Mouse (Mus musculus) embryonic facial prominence, embryonic 14.5 days (tissue): ENCODE data around the gene Rbks. TPM values are rescaled to one million over a fixed set of nuclear protein-coding genes. Genes with fewer than 3 reads are reported as not detected.

ENCODE experiments used
- ATAC-seq: fragments of 200-750 bp; cut with Nextera tagmentation; 2 replicates; pipeline ENCODE4 v1.8.0; 2017; ENCODE audit warnings: low read depth, moderate number of reproducible peaks, moderate TSS enrichment
- DNase-seq: peaks from one replicate; pipeline ENCODE4 v3.0.0-alpha.2; 2015; ENCODE audit warnings: low spot score
- H3K27ac ChIP-seq: fragments of 300-500 bp; sonication (generic); replicated peaks from 2 replicates; pipeline ENCODE4 v1.5.1; 2014; ENCODE audit warnings: low read depth, mild to moderate bottlenecking, low read length, moderate library complexity
- H3K27me3 ChIP-seq: fragments of 300-500 bp; sonication (generic); replicated peaks from 2 replicates; pipeline ENCODE4 v1.6.1; 2014; ENCODE audit warnings: low read length; ENCODE audit not compliant: control insufficient read depth, insufficient read depth
- H3K36me3 ChIP-seq: fragments of 300-500 bp; sonication (generic); 2 replicates; pipeline ENCODE4 v1.6.1; 2014; ENCODE audit warnings: low read length, mixed read lengths; ENCODE audit not compliant: control insufficient read depth, insufficient read depth
- H3K4me1 ChIP-seq: fragments of 300-500 bp; sonication (generic); 2 replicates; pipeline ENCODE4 v1.6.1; 2014; ENCODE audit warnings: antibody characterized with exemption, low read length; ENCODE audit not compliant: control insufficient read depth, insufficient read depth
- H3K4me2 ChIP-seq: fragments of 300-500 bp; sonication (generic); 2 replicates; pipeline ENCODE4 v1.6.1; 2014; ENCODE audit warnings: low read depth, mild to moderate bottlenecking, low read length, moderate library complexity, mixed read lengths
- H3K4me3 ChIP-seq: fragments of 300-500 bp; sonication (generic); 2 replicates; pipeline ENCODE4 v1.5.1; 2014; ENCODE audit warnings: low read depth, mild to moderate bottlenecking, low read length
- H3K9ac ChIP-seq: fragments of 300-500 bp; sonication (generic); 2 replicates; pipeline ENCODE4 v1.6.1; 2014; ENCODE audit warnings: low read depth, mild to moderate bottlenecking, low read length, moderate library complexity, mixed read lengths
- H3K9me3 ChIP-seq: fragments of 300-500 bp; sonication (generic); 2 replicates; pipeline ENCODE4 v1.6.1; 2016; ENCODE audit warnings: low read length; ENCODE audit not compliant: control insufficient read depth
- WGBS: fragments of 180-500 bp; shearing (Covaris S2); extraction: QIAGEN DNeasy Blood & Tissue Kit; methylation state at CpG from one replicate; pipeline ENCODE4 v1.1.7; 2014; 5-methylcytosine and 5-hydroxymethylcytosine counted together
- polyA plus RNA-seq: library from polyadenylated mRNA; unstranded; fragments of >200 nt; fragmentation: Nextera tagmentation; extraction: Ambion mirVana; gene quantifications from 2 replicates; pipeline ENCODE4 v1.2.1, GENCODE M21; 2014

The Rbks gene
- polyA plus RNA-seq, 1 experiment from 2014 or later, result 3.6 TPM

DNA sequence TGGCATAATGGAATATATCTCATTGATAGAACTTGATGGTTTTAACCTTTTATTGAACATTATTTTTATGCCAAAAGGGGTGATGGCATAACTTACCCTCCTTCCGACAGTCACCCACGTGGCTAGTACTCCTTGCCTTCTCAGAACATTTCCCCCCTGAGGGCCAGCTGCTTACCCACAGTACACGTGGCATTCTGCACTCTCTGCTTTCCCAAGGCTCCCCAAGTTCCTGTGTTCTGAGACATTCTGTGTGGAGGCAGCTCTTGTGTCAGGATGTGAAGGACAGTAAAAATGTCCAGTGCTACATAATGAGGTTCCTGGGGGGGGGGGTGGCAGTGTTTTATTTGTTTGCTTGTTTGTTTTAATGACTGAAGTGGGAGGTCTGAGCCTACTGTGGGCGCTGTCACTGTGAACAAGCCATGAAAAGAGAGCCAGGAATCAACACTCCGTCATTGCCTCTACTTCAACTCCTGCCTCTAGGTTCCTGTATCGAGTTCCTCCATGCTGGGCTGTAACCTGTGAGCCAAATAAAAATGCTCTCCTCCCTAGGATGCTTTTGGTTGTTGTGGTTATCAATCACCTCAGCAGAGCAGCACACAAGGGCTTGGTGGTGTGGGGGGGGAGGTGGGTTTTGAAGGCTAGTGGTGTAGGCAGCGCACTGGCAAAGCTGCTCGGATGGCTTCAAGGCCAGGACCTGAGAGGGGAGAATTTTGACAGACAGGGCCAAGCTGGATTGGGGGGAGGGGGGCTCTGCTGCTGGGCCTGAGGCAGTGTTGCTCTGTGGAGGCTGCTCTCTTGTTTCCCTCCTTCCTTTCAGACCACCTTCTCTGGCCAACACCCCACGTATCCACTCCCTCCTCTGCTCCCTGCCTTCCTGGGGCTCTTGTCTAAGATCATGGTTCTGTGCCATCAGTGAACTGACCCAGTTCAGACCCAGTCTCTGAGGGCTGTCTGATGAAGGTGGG, 69.6 kb downstream of the Rbks start:
- no peaks in the 10 kb centered on the region for H3K36me3 ChIP-seq
- no peak overlapping the region for H3K4me3 ChIP-seq
- no peak for ATAC-seq
- 48% methylated on average over 9 of the region's 9 CpGs for WGBS
- no peak overlapping the region for H3K9ac ChIP-seq
- peaks cover 15% of the 10 kb centered on the region for H3K4me1 ChIP-seq
- H3K27ac ChIP-seq, result 0 out of 2 replicates have a peak overlapping the region, but pooled peaks have one; percentile 17
- DNase-seq, result no peak
- H3K9me3 ChIP-seq, result no peaks in the 10 kb centered on the region
- H3K27me3 ChIP-seq, result no peaks in the 10 kb centered on the region
- H3K4me2 ChIP-seq, result no peak overlapping the region

DNA sequence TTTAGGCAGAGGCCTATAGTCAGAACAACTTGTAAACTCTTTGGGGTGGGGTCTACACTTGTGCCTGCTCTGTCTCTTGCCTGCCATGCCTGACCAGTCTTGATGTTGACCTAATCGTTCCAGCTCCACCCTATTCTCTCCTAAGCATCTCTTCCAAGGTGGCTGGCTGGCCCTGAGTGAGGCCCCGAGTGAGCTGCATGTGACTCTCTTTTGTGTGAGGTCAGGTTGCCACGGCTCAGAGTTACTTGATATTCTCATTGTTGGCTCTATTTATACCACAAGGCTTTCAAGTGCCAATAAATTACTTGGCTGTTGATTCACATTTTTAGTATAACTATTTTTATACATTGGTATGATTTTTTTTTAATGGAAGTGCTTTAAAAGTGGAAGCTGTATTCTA, 70.3 kb downstream of the Rbks start:
- whole genome bisulfite sequencing, result 42% methylated on average over 3 of the region's 3 CpGs
- peak; percentile 32 for DNase-seq
- Histone ChIP-seq H3K9ac (no peak overlapping the region), H3K27me3 (no peaks in the 10 kb centered on the region), H3K4me1 (peaks cover 15% of the 10 kb centered on the region), H3K9me3 (no peaks in the 10 kb centered on the region), H3K27ac (no peak overlapping the region), H3K4me3 (no peak overlapping the region), H3K4me2 (no peak overlapping the region), H3K36me3 (peaks cover 6% of the 10 kb centered on the region)
- ATAC-seq, result 0 out of 2 replicates have a peak, but pooled peaks have one; percentile 12

DNA sequence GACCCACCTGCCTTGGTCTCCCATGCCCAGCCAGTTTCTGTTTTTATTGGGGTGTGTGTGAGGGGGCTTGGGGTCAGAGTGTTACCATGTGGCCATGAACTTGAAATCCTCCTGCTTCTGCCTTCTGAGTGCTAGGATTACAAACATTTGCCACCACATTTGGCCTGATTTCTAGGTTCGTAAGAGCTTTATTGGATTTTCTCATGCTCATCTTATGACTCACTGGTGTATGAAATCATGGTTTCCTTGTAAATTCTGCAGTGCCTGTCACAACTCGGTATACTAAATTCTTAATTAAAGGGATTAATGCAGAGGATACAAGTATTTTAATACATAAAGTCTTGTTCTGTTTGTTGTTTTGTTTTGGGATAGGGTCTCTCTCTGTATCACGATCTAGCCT, 77.1 kb downstream of the Rbks start:
- ATAC-seq, result no peak
- 91% methylated on average over 3 of the region's 3 CpGs for WGBS
- Histone ChIP-seq H3K9ac (no peak overlapping the region), H3K9me3 (no peaks in the 10 kb centered on the region), H3K27me3 (no peaks in the 10 kb centered on the region), H3K4me1 (no peaks in the 10 kb centered on the region), H3K27ac (no peak overlapping the region), H3K4me2 (no peak overlapping the region), H3K36me3 (peaks cover 63% of the 10 kb centered on the region), H3K4me3 (no peak overlapping the region)
- DNase-seq, result no peak

DNA sequence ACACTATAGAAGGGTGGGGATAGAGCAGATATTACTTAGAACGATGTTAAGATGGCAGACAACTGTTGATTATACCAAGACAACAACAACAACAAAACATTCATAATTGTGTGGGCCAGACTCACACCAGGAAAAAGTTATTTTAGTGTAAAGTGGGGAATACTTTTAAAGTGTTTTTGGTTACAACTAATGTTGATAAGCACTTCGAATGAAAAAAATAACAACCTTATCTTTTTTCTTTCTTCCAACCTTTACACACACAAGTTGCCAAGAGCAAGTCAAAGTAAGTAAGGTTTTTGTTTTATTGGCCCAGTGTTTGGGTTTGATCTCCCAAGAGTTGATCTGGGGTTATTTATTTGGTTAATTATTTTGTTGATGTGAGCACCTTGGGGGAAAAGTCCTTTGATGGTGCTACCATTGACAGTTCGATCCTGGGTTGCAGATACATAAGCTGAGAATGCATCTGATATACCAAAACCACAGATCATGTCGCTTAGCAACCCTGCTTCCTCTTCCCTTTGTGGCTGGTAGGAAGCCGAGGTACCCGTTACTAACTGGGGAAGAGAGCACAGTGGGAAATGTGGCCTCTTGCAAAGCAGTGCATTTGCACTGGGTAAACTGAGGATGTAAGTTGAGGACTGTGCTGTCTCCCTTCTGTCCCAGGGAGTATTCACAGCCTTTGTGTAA, 82.9 kb downstream of the Rbks start:
- no peak for ATAC-seq
- Histone ChIP-seq H3K27ac (peak overlapping the region; percentile 82; the same call in 1 of the 2 replicates), H3K4me2 (peak overlapping the region; percentile 62)

DNA sequence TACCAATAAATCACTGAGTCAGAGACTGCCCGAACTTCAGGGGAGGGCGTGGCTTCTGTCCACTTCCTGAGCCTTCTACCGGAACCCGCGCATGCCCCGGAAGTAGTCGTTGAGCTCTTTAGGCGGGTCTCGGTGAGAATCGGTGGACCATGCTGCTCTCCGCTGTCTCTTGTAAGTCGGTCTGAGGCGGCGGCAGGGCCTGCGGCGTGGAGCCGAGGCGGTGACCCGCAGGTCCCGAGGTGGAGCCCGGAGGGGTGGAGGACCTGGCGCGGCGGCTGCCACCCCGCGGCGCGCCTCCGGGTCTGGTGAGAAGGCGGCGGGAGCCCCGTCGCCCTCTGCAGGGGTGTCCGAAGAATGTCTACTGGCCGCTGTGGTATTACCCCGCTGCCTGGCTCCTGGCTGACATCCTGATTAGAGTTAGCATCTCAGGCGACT, 83.6 kb downstream of the Rbks start:
- Histone ChIP-seq H3K27ac (peak overlapping the region; percentile 82), H3K36me3 (peaks cover 28% of the 10 kb centered on the region), H3K9ac (peak overlapping the region; percentile 85), H3K4me2 (peak overlapping the region; percentile 62), H3K4me3 (peak overlapping the region; percentile 81), H3K9me3 (no peaks in the 10 kb centered on the region), H3K27me3 (no peaks in the 10 kb centered on the region), H3K4me1 (peaks cover 8% of the 10 kb centered on the region; the same call in 1 of the 2 replicates)
- ATAC-seq (peak; percentile 94), DNase-seq (peak; percentile 95)
- 0% methylated on average over 36 of the region's 37 CpGs for WGBS

More for the DNA sequence above, 82.9 kb downstream of the Rbks start:
- H3K4me1 ChIP-seq, result peaks cover 8% of the 10 kb centered on the region; the same call in 1 of the 2 replicates
- H3K36me3 ChIP-seq, result peaks cover 34% of the 10 kb centered on the region
- WGBS, result 42% methylated on average over 6 of the region's 6 CpGs
- no peaks in the 10 kb centered on the region for H3K9me3 ChIP-seq
- no peaks in the 10 kb centered on the region for H3K27me3 ChIP-seq
- peak overlapping the region; percentile 81 for H3K4me3 ChIP-seq
- peak overlapping the region; percentile 85 for H3K9ac ChIP-seq
- no peak for DNase-seq

DNA sequence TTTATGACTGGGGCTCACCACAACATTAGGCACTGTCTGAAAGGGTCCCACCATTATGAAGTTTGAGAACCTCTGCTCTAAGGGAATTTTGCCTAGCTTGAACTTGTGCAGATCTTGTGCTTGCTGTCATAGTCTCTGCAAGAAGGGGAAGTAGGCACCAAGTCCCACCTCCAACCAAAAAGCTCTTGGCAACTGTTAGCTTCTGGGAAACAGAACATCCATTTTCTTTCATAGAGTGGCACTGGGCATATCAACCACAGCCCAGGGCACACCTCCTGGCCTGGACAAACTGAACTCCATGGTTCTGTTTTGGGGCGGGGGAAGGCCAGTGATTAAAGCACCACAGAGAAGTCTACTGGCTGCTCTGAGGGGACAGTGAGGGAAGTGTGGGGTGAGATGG, 86.2 kb downstream of the Rbks start:
- Histone ChIP-seq H3K27ac (no peak overlapping the region), H3K9me3 (no peaks in the 10 kb centered on the region), H3K4me2 (no peak overlapping the region), H3K36me3 (peaks cover 9% of the 10 kb centered on the region), H3K27me3 (no peaks in the 10 kb centered on the region), H3K4me1 (peaks cover 8% of the 10 kb centered on the region; the same call in 1 of the 2 replicates), H3K4me3 (no peak overlapping the region), H3K9ac (no peak overlapping the region)
- ATAC-seq (no peak), DNase-seq (no peak)
- WGBS, result 100% methylated on average over 1 of the region's 1 CpGs

DNA sequence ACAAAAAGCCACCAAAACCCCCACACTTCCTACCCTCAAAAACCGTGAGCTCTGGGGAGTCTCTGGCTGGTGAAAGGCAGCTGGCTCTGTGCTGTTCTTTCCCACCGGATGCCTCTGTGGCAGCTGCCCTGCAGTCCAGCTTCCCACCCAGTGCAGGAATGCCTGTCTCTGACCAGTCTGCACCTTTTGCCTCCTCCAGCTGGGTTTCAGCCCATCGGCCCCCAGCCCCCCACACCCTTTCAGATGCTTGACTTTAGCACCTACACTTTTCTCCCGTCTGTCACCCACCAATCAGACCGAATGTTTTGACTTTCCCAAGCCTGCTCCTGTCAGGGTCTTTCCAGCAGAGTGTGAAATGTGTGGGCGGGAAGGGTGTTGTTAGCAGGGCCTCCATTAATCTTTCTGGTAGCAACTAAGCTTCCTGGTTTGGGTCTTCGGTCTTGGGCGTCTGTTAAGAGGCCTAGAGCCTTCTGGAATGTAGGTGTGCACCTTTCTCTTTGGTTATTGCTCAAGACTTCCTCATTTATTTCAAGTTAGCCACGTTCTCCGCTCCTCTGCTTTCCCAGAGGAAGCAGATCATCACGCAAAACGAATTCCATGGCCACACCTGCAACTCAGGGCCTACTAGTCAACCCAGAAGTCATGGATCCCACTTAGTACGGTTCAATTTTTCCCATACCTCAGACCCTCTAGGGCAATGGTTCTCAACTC, 86.9 kb downstream of the Rbks start:
- Histone ChIP-seq H3K36me3 (peaks cover 2% of the 10 kb centered on the region; the same call in 1 of the 2 replicates), H3K9me3 (no peaks in the 10 kb centered on the region), H3K9ac (no peak overlapping the region), H3K4me2 (no peak overlapping the region), H3K4me3 (no peak overlapping the region), H3K4me1 (peaks cover 15% of the 10 kb centered on the region; the same call in 1 of the 2 replicates), H3K27me3 (no peaks in the 10 kb centered on the region), H3K27ac (no peak overlapping the region)
- no peak for ATAC-seq
- DNase-seq, result no peak
- whole genome bisulfite sequencing, result 73% methylated on average over 13 of the region's 13 CpGs

DNA sequence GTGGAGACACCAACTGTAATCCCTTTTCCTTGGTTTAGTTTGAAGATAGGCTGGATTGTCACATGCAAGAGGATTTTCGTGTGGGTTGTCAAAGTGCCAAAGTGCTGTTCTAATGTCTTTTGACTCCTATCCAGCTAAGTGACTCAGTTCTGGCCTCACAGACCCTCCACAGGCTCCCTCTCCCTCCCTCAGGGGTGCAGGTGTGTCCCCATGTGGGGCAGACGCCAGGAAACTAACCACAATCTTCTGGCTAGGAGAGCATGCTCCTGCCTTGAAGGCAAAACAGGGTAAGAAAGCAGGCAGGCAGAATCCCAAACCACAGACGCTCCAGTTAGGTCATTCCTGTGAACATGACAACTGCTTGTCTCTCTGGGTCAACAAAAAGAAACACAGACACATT, 91.3 kb downstream of the Rbks start:
- peak; percentile 82 for DNase-seq
- Histone ChIP-seq H3K9ac (no peak overlapping the region), H3K27me3 (no peaks in the 10 kb centered on the region), H3K4me1 (peaks cover 7% of the 10 kb centered on the region; the same call in 1 of the 2 replicates), H3K4me3 (no peak overlapping the region), H3K9me3 (no peaks in the 10 kb centered on the region), H3K4me2 (no peak overlapping the region), H3K36me3 (no peaks in the 10 kb centered on the region), H3K27ac (peak overlapping the region; percentile 11; the same call in 1 of the 2 replicates)
- 21% methylated on average over 3 of the region's 3 CpGs for WGBS
- ATAC-seq, result peak; percentile 81; the same call in 1 of the 2 replicates
